Mouse (Mus musculus): ENCODE results near the gene Npc1l1. TPM values are rescaled to one million over a fixed set of nuclear protein-coding genes. Genes with fewer than 3 reads are reported as not detected.
"Not testable (repeated sequence)": the region's sequence is repeated elsewhere in the genome, so short reads cannot be mapped to it uniquely, and the experiment has no call there.

Gene Npc1l1
- polyA plus RNA-seq, 1 experiment: 0.45 TPM

GRCm38 (mm10) chr11:6267320-6268254 lies 37.6 kb upstream of the Npc1l1 start, which contains the start of gene Ddx56:
TSS of gene Ddx56 (minus strand) at chr11:6267772.
- Histone ChIP-seq H3K4me3 (ENCODE audit: low read depth, low read length) (peak within 1 kb of the TSS; percentile 83), H3K36me3 (ENCODE audit: control insufficient read depth, insufficient read depth, low read length, poor library complexity, severe bottlenecking) (peaks cover 36% of the 10 kb centered on the region), H3K9me3 (replicated peaks; ENCODE audit: control insufficient read depth, insufficient read depth, low read length, poor library complexity, severe bottlenecking) (no peaks in the 10 kb centered on the region), H3K9ac (ENCODE audit: low read depth, poor library complexity, severe bottlenecking) (peak within 1 kb of the TSS; percentile 70), H3K27me3 (ENCODE audit: control insufficient read depth, insufficient read depth, low read length, poor library complexity, severe bottlenecking) (no peaks in the 10 kb centered on the region), H3K4me1 (ENCODE audit: control insufficient read depth, insufficient read depth, low read length) (no peaks in the 10 kb centered on the region), H3K27ac (ENCODE audit: insufficient read depth, low read length) (peak within 1 kb of the TSS; percentile 62)
- peak; percentile 66; the same call in 1 of the 2 replicates for TF ChIP-seq EP300 (IDR thresholded peaks at IDR 0.05; ENCODE audit: insufficient read depth, low read depth, low read length)
- TF ChIP-seq POLR2A (IDR thresholded peaks at IDR 0.05; ENCODE audit: insufficient read depth, low read length): peak; percentile 95
- no peak for TF ChIP-seq CTCF (IDR thresholded peaks at IDR 0.05; ENCODE audit: low read depth, low read length)

- Histone ChIP-seq H3K36me3 (ENCODE audit: control insufficient read depth, insufficient read depth, low read length, poor library complexity, severe bottlenecking) (peaks cover 40% of the 10 kb centered on the region), H3K27ac (ENCODE audit: insufficient read depth, low read length) (no peak overlapping the region), H3K9ac (ENCODE audit: low read depth, poor library complexity, severe bottlenecking) (peak overlapping the region; percentile 70), H3K27me3 (ENCODE audit: control insufficient read depth, insufficient read depth, low read length, poor library complexity, severe bottlenecking) (no peaks in the 10 kb centered on the region), H3K9me3 (replicated peaks; ENCODE audit: control insufficient read depth, insufficient read depth, low read length, poor library complexity, severe bottlenecking) (no peaks in the 10 kb centered on the region), H3K4me1 (ENCODE audit: control insufficient read depth, insufficient read depth, low read length) (no peaks in the 10 kb centered on the region), H3K4me3 (ENCODE audit: low read depth, low read length) (peak overlapping the region; percentile 83)
- no peak for TF ChIP-seq POLR2A (IDR thresholded peaks at IDR 0.05; ENCODE audit: insufficient read depth, low read length)
- no peak for TF ChIP-seq CTCF (IDR thresholded peaks at IDR 0.05; ENCODE audit: low read depth, low read length)
- no peak for TF ChIP-seq EP300 (IDR thresholded peaks at IDR 0.05; ENCODE audit: insufficient read depth, low read depth, low read length)
Measured at GRCm38 (mm10) chr11:6266621-6267020, 36.7 kb upstream of the Npc1l1 start.

GRCm38 (mm10) chr11:6261434-6262082 lies 31.6 kb upstream of the Npc1l1 start:
- Histone ChIP-seq H3K4me1 (ENCODE audit: control insufficient read depth, insufficient read depth, low read length) (no peaks in the 10 kb centered on the region), H3K9ac (ENCODE audit: low read depth, poor library complexity, severe bottlenecking) (no peak overlapping the region), H3K9me3 (replicated peaks; ENCODE audit: control insufficient read depth, insufficient read depth, low read length, poor library complexity, severe bottlenecking) (no peaks in the 10 kb centered on the region), H3K27ac (ENCODE audit: insufficient read depth, low read length) (no peak overlapping the region), H3K4me3 (ENCODE audit: low read depth, low read length) (no peak overlapping the region), H3K36me3 (ENCODE audit: control insufficient read depth, insufficient read depth, low read length, poor library complexity, severe bottlenecking) (peaks cover 67% of the 10 kb centered on the region), H3K27me3 (ENCODE audit: control insufficient read depth, insufficient read depth, low read length, poor library complexity, severe bottlenecking) (no peaks in the 10 kb centered on the region)
- TF ChIP-seq POLR2A (IDR thresholded peaks at IDR 0.05; ENCODE audit: insufficient read depth, low read length) (no peak), CTCF (IDR thresholded peaks at IDR 0.05; ENCODE audit: low read depth, low read length) (peak; percentile 98)

GRCm38 (mm10) chr11:6259413-6259812 lies 29.5 kb upstream of the Npc1l1 start:
- Histone ChIP-seq H3K9ac (ENCODE audit: low read depth, poor library complexity, severe bottlenecking) (no peak overlapping the region), H3K4me1 (ENCODE audit: control insufficient read depth, insufficient read depth, low read length) (no peaks in the 10 kb centered on the region), H3K9me3 (replicated peaks; ENCODE audit: control insufficient read depth, insufficient read depth, low read length, poor library complexity, severe bottlenecking) (no peaks in the 10 kb centered on the region), H3K4me3 (ENCODE audit: low read depth, low read length) (no peak overlapping the region), H3K36me3 (ENCODE audit: control insufficient read depth, insufficient read depth, low read length, poor library complexity, severe bottlenecking) (peaks cover 46% of the 10 kb centered on the region), H3K27me3 (ENCODE audit: control insufficient read depth, insufficient read depth, low read length, poor library complexity, severe bottlenecking) (no peaks in the 10 kb centered on the region), H3K27ac (ENCODE audit: insufficient read depth, low read length) (no peak overlapping the region)
- TF ChIP-seq POLR2A (IDR thresholded peaks at IDR 0.05; ENCODE audit: insufficient read depth, low read length) (no peak), CTCF (IDR thresholded peaks at IDR 0.05; ENCODE audit: low read depth, low read length) (no peak)

GRCm38 (mm10) chr11:6256490-6257072 lies 26.6 kb upstream of the Npc1l1 start:
- no peaks in the 10 kb centered on the region for H3K27me3 ChIP-seq (ENCODE audit: control insufficient read depth, insufficient read depth, low read length, poor library complexity, severe bottlenecking)
- TF ChIP-seq CTCF (IDR thresholded peaks at IDR 0.05; ENCODE audit: low read depth, low read length): no peak
- TF ChIP-seq EP300 (IDR thresholded peaks at IDR 0.05; ENCODE audit: insufficient read depth, low read depth, low read length): no peak
- no peak for TF ChIP-seq POLR2A (IDR thresholded peaks at IDR 0.05; ENCODE audit: insufficient read depth, low read length)
- peak overlapping the region; percentile 6 for H3K27ac ChIP-seq (ENCODE audit: insufficient read depth, low read length)
- H3K9ac ChIP-seq (ENCODE audit: low read depth, poor library complexity, severe bottlenecking): no peak overlapping the region
- peaks cover 33% of the 10 kb centered on the region for H3K36me3 ChIP-seq (ENCODE audit: control insufficient read depth, insufficient read depth, low read length, poor library complexity, severe bottlenecking)
- no peaks in the 10 kb centered on the region for H3K4me1 ChIP-seq (ENCODE audit: control insufficient read depth, insufficient read depth, low read length)
- H3K4me3 ChIP-seq (ENCODE audit: low read depth, low read length): no peak overlapping the region
- H3K9me3 ChIP-seq (replicated peaks; ENCODE audit: control insufficient read depth, insufficient read depth, low read length, poor library complexity, severe bottlenecking): no peaks in the 10 kb centered on the region

- peaks cover 17% of the 10 kb centered on the region for H3K36me3 ChIP-seq (ENCODE audit: control insufficient read depth, insufficient read depth, low read length, poor library complexity, severe bottlenecking)
- not testable (repeated sequence) for H3K9ac ChIP-seq (ENCODE audit: low read depth, poor library complexity, severe bottlenecking); H3K9me3 ChIP-seq (replicated peaks; ENCODE audit: control insufficient read depth, insufficient read depth, low read length, poor library complexity, severe bottlenecking); H3K4me3 ChIP-seq (ENCODE audit: low read depth, low read length); H3K27ac ChIP-seq (ENCODE audit: insufficient read depth, low read length); H3K4me1 ChIP-seq (ENCODE audit: control insufficient read depth, insufficient read depth, low read length); H3K27me3 ChIP-seq (ENCODE audit: control insufficient read depth, insufficient read depth, low read length, poor library complexity, severe bottlenecking)
Measured at GRCm38 (mm10) chr11:6254602-6255001, 24.7 kb upstream of the Npc1l1 start.
